Mouse (Mus musculus) neural tube, embryonic 14.5 days (tissue): ENCODE measurements at regions not wholly inside any gene's neighbourhood (a gene's known extent, or its start where the extent isn't known, plus 50 kb on each side); places are given as distances from the start of the nearest gene placed in this dataset.
"Not testable (repeated sequence)": the region's sequence is repeated elsewhere in the genome, so short reads cannot be mapped to it uniquely, and the experiment has no call there.

ENCODE experiments used
- ATAC-seq: fragments of 200-750 bp; cut with Nextera tagmentation; 2 replicates; pipeline ENCODE4 v1.8.0; 2017; ENCODE audit warnings: low read depth, mild to moderate bottlenecking, moderate TSS enrichment, moderate library complexity
- H3K27ac ChIP-seq: fragments of 300-500 bp; sonication (generic); 2 replicates; pipeline ENCODE4 v1.5.1; 2014; ENCODE audit warnings: low read depth, mild to moderate bottlenecking, control low read depth, low read length, moderate library complexity, mixed read lengths
- H3K27me3 ChIP-seq: fragments of 300-500 bp; sonication (generic); 2 replicates; pipeline ENCODE4 v1.6.1; 2014; ENCODE audit warnings: low read length; ENCODE audit not compliant: control insufficient read depth, insufficient read depth
- H3K36me3 ChIP-seq: fragments of 300-500 bp; sonication (generic); 2 replicates; pipeline ENCODE4 v1.6.1; 2014; ENCODE audit warnings: low read length, mixed read lengths; ENCODE audit not compliant: control insufficient read depth, insufficient read depth
- H3K4me1 ChIP-seq: fragments of 300-500 bp; sonication (generic); 2 replicates; pipeline ENCODE4 v1.6.1; 2014; ENCODE audit warnings: low read length; ENCODE audit not compliant: control insufficient read depth, insufficient read depth
- H3K4me2 ChIP-seq: fragments of 300-500 bp; sonication (generic); 2 replicates; pipeline ENCODE4 v1.6.1; 2014; ENCODE audit warnings: mild to moderate bottlenecking, low read depth, low read length, control low read depth
- H3K4me3 ChIP-seq: fragments of 300-500 bp; sonication (generic); 2 replicates; pipeline ENCODE4 v1.5.1; 2014; ENCODE audit warnings: low read depth, low read length, control low read depth, mixed read lengths
- H3K9ac ChIP-seq: fragments of 300-500 bp; sonication (generic); replicated peaks from 2 replicates; pipeline ENCODE4 v1.6.1; 2014; ENCODE audit warnings: low read depth, mild to moderate bottlenecking, control low read depth, low read length, mixed read lengths
- H3K9me3 ChIP-seq: fragments of 300-500 bp; sonication (generic); 2 replicates; pipeline ENCODE4 v1.6.1; 2016; ENCODE audit warnings: low read length; ENCODE audit not compliant: control insufficient read depth
- WGBS: fragments of 180-500 bp; shearing (Covaris S2); extraction: QIAGEN DNeasy Blood & Tissue Kit; methylation state at CpG from one replicate; pipeline ENCODE4 v1.1.7; 2014; 5-methylcytosine and 5-hydroxymethylcytosine counted together

- H3K36me3 ChIP-seq, result no peaks in the 10 kb centered on the region
- no peak for ATAC-seq
- no peak overlapping the region for H3K4me3 ChIP-seq
- no peaks in the 10 kb centered on the region for H3K4me1 ChIP-seq
- H3K9me3 ChIP-seq, result no peaks in the 10 kb centered on the region
- no peak overlapping the region for H3K9ac ChIP-seq
- 92% methylated on average over 3 of the region's 3 CpGs for WGBS
- H3K4me2 ChIP-seq, result no peak overlapping the region
- no peak overlapping the region for H3K27ac ChIP-seq
- no peaks in the 10 kb centered on the region for H3K27me3 ChIP-seq
Measured at GRCm38 (mm10) chr4:153160115-153160514, 322.5 kb downstream of the Ajap1 start.

- no peak overlapping the region for H3K4me3 ChIP-seq
- no peaks in the 10 kb centered on the region for H3K9me3 ChIP-seq
- H3K4me1 ChIP-seq, result no peaks in the 10 kb centered on the region
- no peaks in the 10 kb centered on the region for H3K27me3 ChIP-seq
- no peaks in the 10 kb centered on the region for H3K36me3 ChIP-seq
- H3K4me2 ChIP-seq, result no peak overlapping the region
- H3K27ac ChIP-seq, result no peak overlapping the region
- no peak for ATAC-seq
- no peak overlapping the region for H3K9ac ChIP-seq
- WGBS, result 92% methylated on average over 3 of the region's 3 CpGs
Measured at GRCm38 (mm10) chr4:153157572-153157971, 325.0 kb downstream of the Ajap1 start.

GRCm38 (mm10) chr4:153152923-153153322 is 329.7 kb downstream of the Ajap1 start:
- H3K4me3 ChIP-seq, result not testable (repeated sequence)

GRCm38 (mm10) chr4:153133147-153133546 is 349.5 kb downstream of the Ajap1 start:
- no peak overlapping the region for H3K27ac ChIP-seq
- H3K4me2 ChIP-seq, result no peak overlapping the region
- no peak overlapping the region for H3K4me3 ChIP-seq
- peak; percentile 34; the same call in 1 of the 2 replicates for ATAC-seq
- no peaks in the 10 kb centered on the region for H3K9me3 ChIP-seq
- 35% methylated on average over 13 of the region's 13 CpGs for WGBS
- H3K9ac ChIP-seq, result no peak overlapping the region
- H3K27me3 ChIP-seq, result no peaks in the 10 kb centered on the region
- H3K4me1 ChIP-seq, result 0 out of 2 replicates have a peak, but pooled peaks cover 7% of the 10 kb centered on the region
- H3K36me3 ChIP-seq, result no peaks in the 10 kb centered on the region

More at GRCm38 (mm10) chr4:153152923-153153322, 329.7 kb downstream of the Ajap1 start:
- ATAC-seq, H3K4me2 ChIP-seq, H3K27ac ChIP-seq, H3K9ac ChIP-seq, H3K4me1 ChIP-seq, H3K27me3 ChIP-seq, H3K9me3 ChIP-seq, H3K36me3 ChIP-seq: not testable (repeated sequence)

DNA sequence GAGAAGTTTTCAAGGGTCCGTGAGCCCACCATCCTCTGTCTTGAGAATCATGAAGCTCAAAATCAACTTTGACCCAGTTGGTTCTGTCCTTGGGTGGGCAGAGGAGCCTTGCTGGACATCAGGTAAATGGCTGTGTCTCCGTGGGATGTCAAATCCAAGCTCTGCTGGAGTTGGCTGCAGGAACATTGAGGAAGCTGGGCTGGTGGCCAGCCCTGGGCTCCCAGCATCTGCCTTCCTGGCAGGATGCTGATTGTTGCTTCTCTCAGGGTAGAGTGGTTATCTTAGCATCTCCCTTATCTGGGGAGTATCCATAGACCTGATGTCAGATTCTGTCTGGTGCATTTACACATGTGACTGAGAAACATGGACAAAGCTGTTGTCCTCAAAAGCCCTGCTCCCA is 353.3 kb downstream of the Ajap1 start:
- Histone ChIP-seq H3K27me3 (no peaks in the 10 kb centered on the region), H3K9me3 (no peaks in the 10 kb centered on the region), H3K4me1 (0 out of 2 replicates have a peak, but pooled peaks cover 10% of the 10 kb centered on the region), H3K36me3 (no peaks in the 10 kb centered on the region), H3K27ac (no peak overlapping the region), H3K9ac (no peak overlapping the region), H3K4me2 (no peak overlapping the region), H3K4me3 (no peak overlapping the region)
- ATAC-seq, result no peak
- 82% methylated on average over 2 of the region's 2 CpGs for WGBS

DNA sequence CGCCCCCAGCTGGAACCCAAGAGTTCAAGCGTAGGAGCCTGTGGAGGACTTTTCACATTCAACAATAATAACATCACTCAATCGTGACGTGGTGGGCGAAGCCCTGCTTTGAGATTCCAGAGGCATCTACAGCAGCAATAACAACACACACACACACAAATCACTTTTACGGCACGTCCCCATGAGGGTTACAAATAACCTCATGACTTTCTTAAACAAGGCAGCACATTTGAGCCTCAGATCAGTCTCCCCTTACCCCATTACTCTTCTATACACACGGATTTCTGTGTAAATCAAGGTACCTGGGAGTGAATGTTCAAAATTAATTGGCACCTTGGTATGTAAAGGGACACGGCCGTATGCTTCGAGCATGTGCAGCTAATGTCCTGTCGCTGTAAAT is 354.4 kb downstream of the Ajap1 start:
- peak; percentile 61; the same call in 1 of the 2 replicates for ATAC-seq
- Histone ChIP-seq H3K4me2 (no peak overlapping the region), H3K27ac (no peak overlapping the region), H3K27me3 (no peaks in the 10 kb centered on the region), H3K36me3 (no peaks in the 10 kb centered on the region), H3K9me3 (no peaks in the 10 kb centered on the region), H3K4me3 (no peak overlapping the region), H3K4me1 (0 out of 2 replicates have a peak, but pooled peaks cover 7% of the 10 kb centered on the region), H3K9ac (no peak overlapping the region)
- 62% methylated on average over 12 of the region's 12 CpGs for WGBS

- ATAC-seq, result no peak
- no peak overlapping the region for H3K9ac ChIP-seq
- no peak overlapping the region for H3K4me2 ChIP-seq
- H3K4me1 ChIP-seq, result peaks cover 7% of the 10 kb centered on the region; the same call in 1 of the 2 replicates
- H3K36me3 ChIP-seq, result no peaks in the 10 kb centered on the region
- H3K9me3 ChIP-seq, result no peaks in the 10 kb centered on the region
- no peak overlapping the region for H3K4me3 ChIP-seq
- no peaks in the 10 kb centered on the region for H3K27me3 ChIP-seq
- H3K27ac ChIP-seq, result no peak overlapping the region
- WGBS, result 47% methylated on average over 6 of the region's 6 CpGs
Measured at GRCm38 (mm10) chr4:153120480-153120879, 362.1 kb downstream of the Ajap1 start.

DNA sequence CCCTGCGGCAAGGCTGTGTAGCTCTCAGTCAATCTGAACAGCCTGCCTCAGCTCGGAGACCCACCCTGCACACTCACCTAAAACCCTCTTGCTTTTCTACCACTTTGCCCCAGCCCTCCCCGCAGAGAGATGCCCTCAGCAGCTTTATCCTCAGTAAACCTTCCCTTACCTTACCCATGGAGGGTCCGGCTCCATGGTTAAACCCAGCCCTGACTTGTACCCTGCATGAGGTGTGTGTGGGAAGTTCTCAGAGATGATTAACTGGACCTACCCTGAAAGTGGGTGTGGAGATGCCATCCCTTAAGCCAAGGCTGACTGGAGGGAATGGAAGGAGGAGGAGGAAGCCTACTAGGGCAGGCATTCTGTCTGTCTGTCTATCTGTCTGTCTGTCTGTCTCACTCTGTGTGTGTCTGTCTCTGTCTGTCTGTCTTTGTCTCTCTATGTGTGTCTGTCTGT is 362.9 kb downstream of the Ajap1 start:
- Histone ChIP-seq H3K4me2 (no peak overlapping the region), H3K4me3 (no peak overlapping the region), H3K4me1 (peaks cover 7% of the 10 kb centered on the region; the same call in 1 of the 2 replicates), H3K9ac (no peak overlapping the region), H3K27me3 (no peaks in the 10 kb centered on the region), H3K9me3 (no peaks in the 10 kb centered on the region), H3K27ac (no peak overlapping the region), H3K36me3 (no peaks in the 10 kb centered on the region)
- WGBS, result 56% methylated on average over 4 of the region's 4 CpGs
- ATAC-seq, result no peak

- 54% methylated on average over 14 of the region's 14 CpGs for WGBS
- Histone ChIP-seq H3K36me3 (no peaks in the 10 kb centered on the region), H3K27me3 (no peaks in the 10 kb centered on the region), H3K9me3 (no peaks in the 10 kb centered on the region), H3K4me1 (peaks cover 7% of the 10 kb centered on the region; the same call in 1 of the 2 replicates), H3K4me3 (no peak overlapping the region), H3K27ac (no peak overlapping the region), H3K4me2 (no peak overlapping the region), H3K9ac (no peak overlapping the region)
- ATAC-seq, result no peak
Measured at GRCm38 (mm10) chr4:153118824-153119646, 363.6 kb downstream of the Ajap1 start.
